Comparison of ENCODE assay signal across 8 mouse cellular contexts in genomic region chr7:128672408-128673010, GRCm38 (mm10).
A peak's percentile ranks its signal among the peaks of the same experiment; 100 is the strongest.
DNase-seq lines count a peak whose midpoint lies in the region; ATAC-seq and TF ChIP-seq lines count a peak whose summit lies in the region.

No protein-coding gene starts in this region.

- no peak for TF ChIP-seq CTCF in C2C12 (IDR thresholded peaks at IDR 0.05; ENCODE audit: control insufficient read depth, insufficient read depth, insufficient read length)

- H3K9ac ChIP-seq in heart, embryonic 12.5 days = 0 out of 2 replicates have a peak overlapping the region, but pooled peaks have one; percentile 34
- H3K9ac ChIP-seq in limb, embryonic 13.5 days = no peak overlapping the region
- H3K9ac ChIP-seq in neural tube, embryonic 15.5 days (replicated peaks) = peak overlapping the region; percentile 34; the same call in 1 of the 2 replicates

- no peak overlapping the region for H3ac ChIP-seq in C2C12 (ENCODE audit: control insufficient read depth, insufficient read length, low read depth)

- no peaks in the 10 kb centered on the region for H3K27me3 ChIP-seq in C2C12 (ENCODE audit: control insufficient read depth, insufficient read depth, insufficient read length)
- H3K27me3 ChIP-seq in heart, embryonic 12.5 days (replicated peaks) = no peaks in the 10 kb centered on the region
- H3K27me3 ChIP-seq in limb, embryonic 13.5 days = no peaks in the 10 kb centered on the region
- no peaks in the 10 kb centered on the region for H3K27me3 ChIP-seq in neural tube, embryonic 15.5 days (replicated peaks)

- WGBS in heart, embryonic 12.5 days = 4% methylated on average over 15 of the region's 15 CpGs
- 11% methylated on average over 15 of the region's 15 CpGs for WGBS in limb, embryonic 13.5 days
- 4% methylated on average over 15 of the region's 15 CpGs for WGBS in neural tube, embryonic 15.5 days

- no peaks in the 10 kb centered on the region for H3K79me3 ChIP-seq in C2C12 (ENCODE audit: low read depth)

- H3K9me3 ChIP-seq in heart, embryonic 12.5 days (replicated peaks) = peaks cover 5% of the 10 kb centered on the region; the same call in 1 of the 2 replicates
- no peaks in the 10 kb centered on the region for H3K9me3 ChIP-seq in limb, embryonic 13.5 days
- no peaks in the 10 kb centered on the region for H3K9me3 ChIP-seq in neural tube, embryonic 15.5 days (replicated peaks)

- peak overlapping the region; percentile 54 for H3K27ac ChIP-seq in heart, embryonic 12.5 days (ENCODE audit: poor library complexity, severe bottlenecking)
- H3K27ac ChIP-seq in limb, embryonic 13.5 days = no peak overlapping the region
- peak overlapping the region; percentile 85 for H3K27ac ChIP-seq in neural tube, embryonic 15.5 days (replicated peaks)

- DNase-seq in Muller cell, postnatal 12 days (ENCODE audit: inconsistent ontology term) = peak; percentile 91
- DNase-seq in cerebellum, adult 9-11 months = peak; percentile 76
- no peak for DNase-seq in thymus, postnatal 14 days
- no peak for DNase-seq in lung, postnatal 4 days

- H3K4me1 ChIP-seq in heart, embryonic 12.5 days (replicated peaks) = peaks cover 22% of the 10 kb centered on the region
- peaks cover 10% of the 10 kb centered on the region for H3K4me1 ChIP-seq in limb, embryonic 13.5 days
- H3K4me1 ChIP-seq in neural tube, embryonic 15.5 days = peaks cover 22% of the 10 kb centered on the region

- peak overlapping the region; percentile 66 for H3K4me2 ChIP-seq in heart, embryonic 12.5 days
- peak overlapping the region; percentile 25 for H3K4me2 ChIP-seq in limb, embryonic 13.5 days (replicated peaks)
- peak overlapping the region; percentile 47 for H3K4me2 ChIP-seq in neural tube, embryonic 15.5 days

- H3K4me3 ChIP-seq in C2C12 (ENCODE audit: insufficient read depth, poor library complexity, severe bottlenecking) = no peak overlapping the region
- peak overlapping the region; percentile 22 for H3K4me3 ChIP-seq in heart, embryonic 12.5 days
- 0 out of 2 replicates have a peak overlapping the region, but pooled peaks have one; percentile 1 for H3K4me3 ChIP-seq in limb, embryonic 13.5 days
- peak overlapping the region; percentile 15; the same call in 1 of the 2 replicates for H3K4me3 ChIP-seq in neural tube, embryonic 15.5 days (replicated peaks)

- H3K79me2 ChIP-seq in C2C12 (ENCODE audit: control insufficient read depth, insufficient read depth) = no peaks in the 10 kb centered on the region

- ATAC-seq in heart, embryonic 12.5 days (ENCODE audit: insufficient number of reproducible peaks, low FRiP score) = peak; percentile 74; the same call in 1 of the 2 replicates
- no peak for ATAC-seq in limb, embryonic 13.5 days (ENCODE audit: low FRiP score, low read depth)
- ATAC-seq in neural tube, embryonic 15.5 days (ENCODE audit: low FRiP score) = peak; percentile 88

- H3K36me3 ChIP-seq in C2C12 (ENCODE audit: control insufficient read depth, insufficient read depth) = peaks cover 5% of the 10 kb centered on the region
- peaks cover 18% of the 10 kb centered on the region for H3K36me3 ChIP-seq in heart, embryonic 12.5 days
- H3K36me3 ChIP-seq in limb, embryonic 13.5 days = peaks cover 36% of the 10 kb centered on the region
- peaks cover 6% of the 10 kb centered on the region; the same call in 1 of the 2 replicates for H3K36me3 ChIP-seq in neural tube, embryonic 15.5 days

TF ChIP-seq in C2C12, 6 proteins besides CTCF, POLR2A, EP300 and RAD21:
- peak; percentile 20 for TF ChIP-seq MYOD1 (IDR thresholded peaks at IDR 0.05; ENCODE audit: control insufficient read depth, insufficient read length, low read depth)
- TF ChIP-seq FOSL1 (IDR thresholded peaks at IDR 0.05; ENCODE audit: insufficient read depth, low read length, poor library complexity, severe bottlenecking) = peak; percentile 29
- peak; percentile 76 for TF ChIP-seq USF1 (IDR thresholded peaks at IDR 0.05; ENCODE audit: low read depth)
- no peak for TF ChIP-seq MYOG (IDR thresholded peaks at IDR 0.05; ENCODE audit: control insufficient read depth, extremely low read depth, insufficient read length)
- TF ChIP-seq CEBPB (IDR thresholded peaks at IDR 0.05; ENCODE audit: low read depth) = no peak
- TF ChIP-seq MAX (IDR thresholded peaks at IDR 0.05) = peak; percentile 60

Comparison
In these comparisons a context has a peak if more than half of its experiments do, and no peak if none do; other contexts are left out.
1. DNase-seq: peak in Muller cell, postnatal 12 days (single experiment) and cerebellum, adult 9-11 months (single experiment); none in thymus, postnatal 14 days (single experiment) and lung, postnatal 4 days (0 of 2).
2. Peak in every context shown above with its lines, with median percentiles within 50 percentile points of each other: H3K4me2 ChIP-seq.